Mouse (Mus musculus): ENCODE results near the gene Eif2b5. TPM values are rescaled to one million over a fixed set of nuclear protein-coding genes. Genes with fewer than 3 reads are reported as not detected.
A peak's percentile ranks its signal among the peaks of the same experiment; 100 is the strongest.

Eif2b5 gene
- total RNA-seq, 2 experiments from 2014 or later: 62.4 to 62.6 TPM

DNA sequence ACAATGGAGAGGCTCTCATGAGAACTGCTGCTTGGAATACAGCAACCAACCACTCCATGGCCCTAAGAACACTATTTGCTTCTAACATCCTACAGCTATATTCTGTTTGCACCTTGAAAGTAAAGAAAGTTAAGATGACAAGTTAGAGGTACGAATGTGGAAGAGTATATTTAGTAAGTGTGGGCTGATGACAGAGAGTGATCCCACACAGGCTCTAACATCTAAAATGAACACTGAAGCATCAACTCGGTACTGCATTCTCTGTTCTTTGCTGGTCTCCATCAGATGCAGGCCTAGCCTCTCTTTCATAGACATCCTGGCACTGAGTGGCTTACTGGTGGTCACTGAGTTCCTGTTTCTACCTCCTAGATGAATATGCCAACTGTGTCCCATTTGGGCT lies 9.4 kb upstream of the Eif2b5 start:
- no peak for DNase-seq

- DNase-seq: peak; percentile 49 to 52
Measured at GRCm38 (mm10) chr16:20490581-20490980, 8.0 kb upstream of the Eif2b5 start.

GRCm38 (mm10) chr16:20491301-20491700 lies 7.3 kb upstream of the Eif2b5 start:
- DNase-seq: no peak

DNA sequence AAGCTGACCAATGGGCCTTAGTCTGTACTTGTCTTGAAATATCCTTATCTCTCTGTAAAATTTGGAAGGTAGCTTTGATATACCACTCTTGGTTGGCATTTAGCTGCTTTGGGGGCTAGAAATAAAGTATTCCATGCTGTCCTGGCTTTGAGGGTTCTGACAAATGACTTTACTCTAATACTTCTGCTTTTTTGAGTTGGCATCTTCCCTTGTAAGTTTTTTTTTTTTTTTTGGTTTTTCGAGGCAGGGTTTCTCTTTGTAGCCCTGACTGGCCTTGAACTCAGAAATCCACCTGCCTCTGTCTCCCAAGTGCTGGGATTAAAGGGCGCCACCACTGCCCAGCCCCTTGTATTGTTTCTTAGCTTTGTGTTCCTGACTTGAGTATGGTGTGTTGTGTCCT lies 5.2 kb upstream of the Eif2b5 start:
- no peak for DNase-seq

DNA sequence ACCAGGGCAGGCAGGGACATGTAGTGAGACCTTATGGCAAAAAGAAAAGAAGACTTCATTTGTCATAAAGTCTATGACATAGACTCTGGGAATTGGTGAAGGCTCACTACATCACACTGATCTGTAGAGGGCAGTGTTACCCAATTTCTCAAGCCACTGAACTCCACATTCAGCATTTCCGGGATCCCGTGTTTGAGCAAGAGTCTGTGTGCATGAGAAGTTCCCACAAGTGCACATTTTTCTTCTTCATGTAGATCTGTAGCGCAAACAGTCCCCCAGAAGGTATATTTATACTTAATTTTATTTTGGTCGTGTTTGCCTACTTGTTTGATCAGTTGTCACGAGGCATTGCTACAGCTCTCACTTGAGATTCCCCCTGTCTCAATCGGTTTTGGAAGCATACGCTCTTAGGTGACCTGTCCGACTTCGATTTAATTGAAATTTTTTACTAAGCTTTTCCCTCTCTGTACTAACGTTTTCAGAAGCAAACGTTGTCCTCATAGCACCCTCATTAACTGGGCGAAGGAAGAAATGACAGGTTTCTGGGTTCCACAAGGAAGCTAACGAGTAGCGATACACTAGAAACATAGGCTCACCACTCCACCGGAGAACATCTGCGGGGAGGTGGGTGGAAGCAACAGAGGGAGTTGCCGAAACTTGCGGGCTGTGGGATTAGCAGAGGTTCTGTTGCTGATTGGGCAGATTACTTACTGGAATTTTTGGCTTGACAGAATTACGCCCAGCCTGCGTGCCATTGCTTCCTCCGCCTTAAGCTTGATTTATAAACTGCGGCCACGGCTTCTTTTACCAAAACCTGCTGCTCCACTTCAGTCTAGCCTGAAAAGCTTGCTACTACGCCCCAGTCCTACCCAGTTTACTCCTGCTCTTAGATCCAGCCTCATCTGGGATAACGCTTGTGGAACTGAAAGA lies 1.7 kb upstream of the Eif2b5 start:
- DNase-seq: peak; percentile 40 to 65

GRCm38 (mm10) chr16:20497980-20498676 lies 489 bp upstream of the Eif2b5 start:
- DNase-seq: no peak

- DNase-seq: no peak
Measured at GRCm38 (mm10) chr16:20506000-20506399, 7.4 kb downstream of the Eif2b5 start.

DNA sequence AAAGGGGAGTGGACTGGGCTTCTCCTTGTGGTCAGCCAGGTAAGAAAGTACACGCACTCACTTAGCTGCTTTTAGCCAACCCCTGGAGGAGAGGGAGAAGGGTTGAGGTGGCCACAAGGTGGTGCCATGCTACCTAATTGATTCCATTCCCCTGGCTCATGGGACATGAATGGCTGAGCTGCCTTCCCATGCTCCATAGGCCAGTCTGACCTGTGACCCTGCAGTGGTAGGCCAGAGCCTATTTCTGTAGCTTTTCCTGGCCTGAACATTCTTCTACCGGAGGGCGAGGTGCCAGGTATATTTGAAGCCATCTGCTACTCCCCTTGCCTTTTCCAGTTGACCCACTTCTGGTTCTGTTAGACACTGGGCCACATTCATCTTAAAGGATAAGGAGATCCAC lies 10.7 kb downstream of the Eif2b5 start:
- peak; percentile 42 to 60 for DNase-seq

DNA sequence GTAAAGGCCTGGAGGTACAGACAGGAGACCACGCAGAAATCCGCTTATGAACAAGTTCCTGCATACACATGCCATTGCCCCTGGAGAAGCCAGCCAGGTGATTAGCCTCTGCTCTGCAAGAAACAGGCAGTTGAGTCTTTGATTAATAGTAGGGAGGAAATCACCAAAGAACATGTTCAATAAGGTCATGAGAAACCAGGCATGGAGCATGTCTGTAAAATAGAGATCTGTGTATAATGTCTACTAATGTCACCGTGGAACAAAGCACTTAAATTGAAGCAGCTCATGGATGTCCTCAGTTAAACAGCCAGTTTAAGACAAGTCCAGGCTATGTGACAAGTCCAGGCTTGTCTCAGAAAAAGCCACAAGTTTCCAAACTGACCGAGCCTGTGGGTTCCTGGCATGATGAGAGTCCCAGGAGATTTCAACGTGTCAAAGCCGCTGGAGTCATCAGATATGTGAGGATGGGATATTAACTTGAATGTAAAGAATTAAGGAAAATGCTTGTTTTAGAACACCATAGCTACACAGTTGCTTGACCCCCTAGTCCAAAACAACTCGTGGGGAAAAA lies 12.7 kb downstream of the Eif2b5 start:
- no peak for DNase-seq

GRCm38 (mm10) chr16:20516032-20516431 lies 17.4 kb downstream of the Eif2b5 start:
- DNase-seq: no peak

DNA sequence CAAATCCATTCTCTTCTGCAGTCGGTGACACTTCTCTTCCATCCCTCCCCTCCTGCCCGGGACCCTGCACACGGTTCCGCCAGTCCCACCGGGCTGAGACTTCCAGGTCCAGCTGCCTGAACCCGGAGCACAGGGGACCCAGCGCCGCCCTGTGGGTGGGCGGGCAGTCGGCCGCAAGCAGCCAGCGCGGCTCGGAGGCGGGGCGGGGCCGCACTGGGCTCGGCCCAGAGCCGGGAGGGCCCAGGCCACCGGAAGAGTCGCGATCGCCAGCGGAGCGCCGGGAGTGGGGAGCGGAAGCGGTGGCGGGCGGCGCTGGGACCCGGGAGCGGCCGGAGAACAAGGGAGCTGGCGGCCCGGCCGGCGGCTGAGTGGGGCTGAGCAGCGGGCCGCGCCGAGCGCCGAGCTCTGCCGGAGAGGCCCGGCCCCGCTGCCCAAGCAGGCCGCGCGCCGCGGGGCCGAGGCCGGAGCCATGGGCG lies 18.1 kb downstream of the Eif2b5 start, which contains the start of gene Dvl3:
Gene Dvl3 (plus strand): TSS at position 257 of the 476 bp plus-strand sequence.
- peak; percentile 96 to 98 for DNase-seq

- no peak for DNase-seq
Measured at GRCm38 (mm10) chr16:20517216-20517615, 18.6 kb downstream of the Eif2b5 start.

DNA sequence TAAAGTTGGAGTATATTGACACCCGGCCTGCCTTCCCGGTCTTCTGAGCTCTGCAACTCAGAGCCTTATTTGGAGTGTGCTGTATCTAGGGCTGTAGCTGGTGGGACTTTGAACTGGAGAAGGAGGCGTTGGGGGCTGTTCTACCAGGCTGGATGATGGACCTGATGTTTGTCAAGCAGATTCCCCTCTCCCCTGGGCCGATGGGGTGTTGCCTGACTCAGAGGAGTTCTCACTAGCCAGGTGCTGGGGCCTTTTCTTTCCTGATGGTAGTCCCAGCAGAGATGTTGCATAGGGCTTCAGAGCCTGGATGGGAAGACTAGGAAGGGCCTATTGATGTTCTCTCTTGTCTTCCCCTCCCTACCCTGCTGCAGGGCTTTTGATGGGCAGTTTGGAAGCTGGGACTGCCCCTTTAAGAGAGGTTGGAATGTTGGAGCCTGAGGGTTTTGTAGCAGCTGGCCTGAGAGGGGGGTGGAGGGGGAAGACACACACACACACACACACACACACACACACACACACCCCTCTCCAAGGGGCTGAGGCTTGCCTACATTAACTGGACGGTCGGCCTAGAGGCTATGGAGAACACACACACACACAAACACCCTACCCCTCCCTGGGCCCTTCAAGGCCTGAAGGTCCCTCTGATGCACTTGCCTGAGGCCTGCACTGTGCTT lies 19.2 kb downstream of the Eif2b5 start:
- DNase-seq: peak; percentile 15 to 42

DNA sequence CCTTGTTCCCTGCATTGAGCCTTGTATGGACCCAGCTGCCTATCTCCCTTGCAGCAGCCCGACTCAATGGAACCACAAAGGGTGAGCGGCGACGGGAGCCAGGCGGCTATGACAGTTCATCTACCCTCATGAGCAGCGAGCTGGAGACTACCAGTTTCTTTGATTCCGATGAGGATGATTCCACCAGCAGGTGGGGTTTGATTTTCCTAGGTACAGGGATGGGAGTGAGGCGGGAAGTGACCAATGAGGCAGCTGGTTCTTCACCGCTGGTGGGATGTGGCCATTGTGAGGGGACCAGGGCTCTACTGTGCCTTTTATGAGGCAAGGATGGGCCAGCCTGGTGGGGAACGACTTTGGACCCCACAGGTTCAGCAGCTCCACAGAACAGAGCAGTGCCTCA lies 25.3 kb downstream of the Eif2b5 start:
- DNase-seq: no peak

DNA sequence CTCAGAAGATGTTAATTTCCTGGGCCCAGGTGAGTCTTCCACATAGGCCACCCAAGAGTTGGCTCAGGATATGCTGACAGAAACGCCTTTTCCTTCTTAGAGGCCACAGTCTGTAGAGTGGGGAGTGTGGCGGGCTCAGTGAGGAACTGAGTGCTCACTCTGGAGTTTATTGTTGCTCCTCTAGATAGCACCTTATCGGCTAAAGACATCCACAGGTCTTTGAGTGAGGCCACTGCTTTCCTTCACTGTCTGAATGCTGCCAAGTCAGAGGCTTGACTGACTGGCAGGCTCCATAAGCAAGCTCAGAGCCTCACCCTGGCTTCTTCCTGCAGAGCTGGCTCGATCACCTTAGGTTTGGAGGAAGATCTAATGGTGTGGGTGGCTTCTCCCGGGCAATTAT lies 30.2 kb downstream of the Eif2b5 start:
- no peak for DNase-seq

- DNase-seq: no peak
Measured at GRCm38 (mm10) chr16:20529375-20529774, 30.8 kb downstream of the Eif2b5 start.

- no peak for DNase-seq
Measured at GRCm38 (mm10) chr16:20530941-20531340, 32.3 kb downstream of the Eif2b5 start.

DNA sequence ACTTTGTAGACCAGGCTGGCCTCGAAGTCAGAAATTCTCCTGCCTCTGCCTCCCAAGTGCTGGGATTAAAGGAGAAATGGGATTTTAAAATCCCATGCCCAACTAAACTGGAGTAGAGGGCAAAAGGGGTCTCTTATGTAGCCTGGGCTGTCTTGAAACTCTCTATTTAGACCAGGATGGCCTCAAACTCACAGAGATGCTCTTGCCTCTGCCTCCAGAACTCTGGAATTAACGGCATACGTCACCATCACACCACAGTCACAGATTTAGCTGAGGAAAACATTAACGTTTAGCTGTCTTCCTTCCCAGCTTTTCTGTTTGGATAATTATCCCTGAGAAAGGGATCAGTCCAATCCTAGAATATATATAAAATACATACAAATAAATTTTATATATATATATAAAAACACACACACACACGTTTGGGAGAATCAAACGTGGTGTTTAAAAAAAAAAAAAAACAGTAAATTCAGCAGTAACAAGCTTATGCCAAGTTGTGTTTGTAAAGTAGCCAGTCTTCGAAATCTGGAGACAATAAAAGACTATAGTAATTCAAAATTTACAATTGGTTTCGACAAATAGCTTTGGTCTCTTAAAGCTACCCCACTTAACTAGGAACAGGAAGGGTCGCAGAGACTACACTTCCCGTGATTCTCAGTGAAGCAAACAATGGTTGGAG lies 36.1 kb downstream of the Eif2b5 start:
- no peak for DNase-seq

GRCm38 (mm10) chr16:20535296-20536080 lies 36.9 kb downstream of the Eif2b5 start, which contains the start of gene Ap2m1:
Gene Ap2m1 (plus strand): TSS chr16:20535478.
- DNase-seq: peak; percentile 94 to 96

DNA sequence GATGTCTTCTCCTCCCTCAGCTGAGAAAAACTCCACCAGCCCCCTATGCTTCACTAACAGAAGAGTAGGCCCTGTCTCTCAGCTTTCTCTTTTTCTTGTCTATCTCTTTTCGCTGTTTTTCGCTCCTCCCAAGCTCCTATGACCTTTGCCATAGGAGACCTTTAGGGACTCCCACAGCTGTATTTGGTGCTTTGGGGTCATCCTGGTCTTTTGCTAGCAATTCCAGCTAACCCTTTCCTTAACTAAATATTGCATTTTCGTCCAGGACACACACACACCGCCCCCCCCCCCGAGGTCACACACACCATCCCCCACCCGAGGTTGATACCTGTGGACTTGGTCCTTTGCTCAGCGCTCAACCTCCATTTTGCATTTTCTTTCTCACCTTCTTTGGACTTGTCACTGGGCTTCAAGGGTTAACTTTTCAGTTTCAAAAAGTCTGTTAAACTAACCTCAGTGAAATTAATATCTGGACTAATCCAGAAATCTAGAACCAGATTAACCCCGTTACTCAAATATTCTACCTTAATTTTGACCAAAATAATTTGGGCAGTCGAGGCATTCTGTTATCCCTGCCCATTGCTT lies 37.6 kb downstream of the Eif2b5 start:
- DNase-seq: no peak
